Mouse (Mus musculus): ENCODE measurements at regions not wholly inside any gene's neighbourhood (a gene's known extent, or its start where the extent isn't known, plus 50 kb on each side); places are given as distances from the start of the nearest gene placed in this dataset.

- DNase-seq (ENCODE audit: low spot score): no peak
- H3K4me3 ChIP-seq: no peak overlapping the region
- H3K27me3 ChIP-seq (ENCODE audit: insufficient read depth, poor library complexity, severe bottlenecking): no peaks in the 10 kb centered on the region
- H3K4me1 ChIP-seq: peaks cover 4% of the 10 kb centered on the region; the same call in 1 of the 2 replicates
- WGBS: 76% methylated on average over 11 of the region's 11 CpGs
- no peaks in the 10 kb centered on the region for H3K9me3 ChIP-seq
- H3K36me3 ChIP-seq: no peaks in the 10 kb centered on the region
- peak overlapping the region; percentile 84 for H3K27ac ChIP-seq
These were observed 345.9 kb upstream of the Gm11114 start for GRCm38 (mm10) chr9:84966558-84967154.

GRCm38 (mm10) chr9:84969975-84970608 is 342.5 kb upstream of the Gm11114 start:
- H3K9me3 ChIP-seq: no peaks in the 10 kb centered on the region
- WGBS: 80% methylated on average over 3 of the region's 3 CpGs
- H3K4me3 ChIP-seq: no peak overlapping the region
- no peak for DNase-seq (ENCODE audit: low spot score)
- H3K27ac ChIP-seq: no peak overlapping the region
- H3K36me3 ChIP-seq: no peaks in the 10 kb centered on the region
- H3K27me3 ChIP-seq (ENCODE audit: insufficient read depth, poor library complexity, severe bottlenecking): no peaks in the 10 kb centered on the region
- peaks cover 4% of the 10 kb centered on the region; the same call in 1 of the 2 replicates for H3K4me1 ChIP-seq

- whole genome bisulfite sequencing: 72% methylated on average over 5 of the region's 5 CpGs
- Histone ChIP-seq H3K9me3 (no peaks in the 10 kb centered on the region), H3K27me3 (ENCODE audit: insufficient read depth, poor library complexity, severe bottlenecking) (no peaks in the 10 kb centered on the region), H3K4me1 (no peaks in the 10 kb centered on the region), H3K4me3 (no peak overlapping the region), H3K36me3 (no peaks in the 10 kb centered on the region), H3K27ac (no peak overlapping the region)
- no peak for DNase-seq (ENCODE audit: low spot score)
These were observed 335.1 kb upstream of the Gm11114 start for GRCm38 (mm10) chr9:84977470-84977869.

- H3K36me3 ChIP-seq: no peaks in the 10 kb centered on the region
- no peaks in the 10 kb centered on the region for H3K9me3 ChIP-seq
- no peaks in the 10 kb centered on the region for H3K4me1 ChIP-seq
- no peak overlapping the region for H3K4me3 ChIP-seq
- H3K27me3 ChIP-seq (ENCODE audit: insufficient read depth, poor library complexity, severe bottlenecking): no peaks in the 10 kb centered on the region
- WGBS: 8% methylated on average over 1 of the region's 1 CpGs
- no peak for DNase-seq (ENCODE audit: low spot score)
- no peak overlapping the region for H3K27ac ChIP-seq
These were observed 309.2 kb upstream of the Gm11114 start for GRCm38 (mm10) chr9:85003414-85003813.

- no peaks in the 10 kb centered on the region for H3K36me3 ChIP-seq
- H3K9me3 ChIP-seq: no peaks in the 10 kb centered on the region
- no peaks in the 10 kb centered on the region for H3K4me1 ChIP-seq
- no peak overlapping the region for H3K27ac ChIP-seq
- H3K4me3 ChIP-seq: no peak overlapping the region
- DNase-seq (ENCODE audit: low spot score): no peak
- 50% methylated on average over 1 of the region's 1 CpGs for WGBS
- no peaks in the 10 kb centered on the region for H3K27me3 ChIP-seq (ENCODE audit: insufficient read depth, poor library complexity, severe bottlenecking)
These were observed 301.2 kb upstream of the Gm11114 start for GRCm38 (mm10) chr9:85011361-85011760.

- H3K36me3 ChIP-seq: no peaks in the 10 kb centered on the region
- no peaks in the 10 kb centered on the region for H3K4me1 ChIP-seq
- H3K9me3 ChIP-seq: no peaks in the 10 kb centered on the region
- no peak overlapping the region for H3K27ac ChIP-seq
- WGBS: 66% methylated on average over 2 of the region's 2 CpGs
- H3K4me3 ChIP-seq: no peak overlapping the region
- no peaks in the 10 kb centered on the region for H3K27me3 ChIP-seq (ENCODE audit: insufficient read depth, poor library complexity, severe bottlenecking)
- no peak for DNase-seq (ENCODE audit: low spot score)
These were observed 264.2 kb upstream of the Gm11114 start for GRCm38 (mm10) chr9:85048112-85048978.

GRCm38 (mm10) chr9:85052526-85052925 is 260.0 kb upstream of the Gm11114 start:
- H3K27ac ChIP-seq: no peak overlapping the region
- no peaks in the 10 kb centered on the region for H3K36me3 ChIP-seq
- H3K4me3 ChIP-seq: no peak overlapping the region
- no peak for DNase-seq (ENCODE audit: low spot score)
- no peaks in the 10 kb centered on the region for H3K9me3 ChIP-seq
- no peaks in the 10 kb centered on the region for H3K4me1 ChIP-seq
- H3K27me3 ChIP-seq (ENCODE audit: insufficient read depth, poor library complexity, severe bottlenecking): no peaks in the 10 kb centered on the region
- 87% methylated on average over 4 of the region's 4 CpGs for WGBS

GRCm38 (mm10) chr9:85079975-85080374 is 232.6 kb upstream of the Gm11114 start:
- Histone ChIP-seq H3K36me3 (no peaks in the 10 kb centered on the region), H3K4me1 (no peaks in the 10 kb centered on the region), H3K4me3 (no peak overlapping the region), H3K9me3 (no peaks in the 10 kb centered on the region), H3K27me3 (ENCODE audit: insufficient read depth, poor library complexity, severe bottlenecking) (no peaks in the 10 kb centered on the region), H3K27ac (no peak overlapping the region)
- no peak for DNase-seq (ENCODE audit: low spot score)
- 76% methylated on average over 5 of the region's 5 CpGs for WGBS

GRCm38 (mm10) chr9:85088556-85089338 is 223.8 kb upstream of the Gm11114 start:
- 61% methylated on average over 6 of the region's 6 CpGs for WGBS
- no peak overlapping the region for H3K4me3 ChIP-seq

GRCm38 (mm10) chr9:85090297-85090696 is 222.3 kb upstream of the Gm11114 start:
- no peaks in the 10 kb centered on the region for H3K4me1 ChIP-seq

More at GRCm38 (mm10) chr9:85088556-85089338, 223.8 kb upstream of the Gm11114 start:
- Histone ChIP-seq H3K27me3 (ENCODE audit: insufficient read depth, poor library complexity, severe bottlenecking) (no peaks in the 10 kb centered on the region), H3K27ac (no peak overlapping the region), H3K9me3 (no peaks in the 10 kb centered on the region), H3K36me3 (no peaks in the 10 kb centered on the region), H3K4me1 (no peaks in the 10 kb centered on the region)
- no peak for DNase-seq (ENCODE audit: low spot score)

GRCm38 (mm10) chr9:85095234-85095633 is 217.3 kb upstream of the Gm11114 start:
- WGBS: 93% methylated on average over 3 of the region's 3 CpGs
- Histone ChIP-seq H3K9me3 (no peaks in the 10 kb centered on the region), H3K27ac (no peak overlapping the region), H3K4me1 (no peaks in the 10 kb centered on the region), H3K4me3 (no peak overlapping the region), H3K27me3 (ENCODE audit: insufficient read depth, poor library complexity, severe bottlenecking) (no peaks in the 10 kb centered on the region), H3K36me3 (no peaks in the 10 kb centered on the region)
- no peak for DNase-seq (ENCODE audit: low spot score)

More at GRCm38 (mm10) chr9:85090297-85090696, 222.3 kb upstream of the Gm11114 start:
- 0 out of 2 replicates have a peak overlapping the region, but pooled peaks have one; percentile 22 for H3K27ac ChIP-seq
- WGBS: 51% methylated on average over 10 of the region's 10 CpGs
- H3K9me3 ChIP-seq: no peaks in the 10 kb centered on the region
- no peaks in the 10 kb centered on the region for H3K36me3 ChIP-seq
- no peaks in the 10 kb centered on the region for H3K27me3 ChIP-seq (ENCODE audit: insufficient read depth, poor library complexity, severe bottlenecking)
- DNase-seq (ENCODE audit: low spot score): peak; percentile 77
- peak overlapping the region; percentile 27; the same call in 1 of the 2 replicates for H3K4me3 ChIP-seq

GRCm38 (mm10) chr9:85096520-85096919 is 216.1 kb upstream of the Gm11114 start:
- H3K4me1 ChIP-seq: no peaks in the 10 kb centered on the region
- WGBS: 57% methylated on average over 4 of the region's 4 CpGs

More at GRCm38 (mm10) chr9:85096520-85096919, 216.1 kb upstream of the Gm11114 start:
- no peak for DNase-seq (ENCODE audit: low spot score)
- H3K27me3 ChIP-seq (ENCODE audit: insufficient read depth, poor library complexity, severe bottlenecking): no peaks in the 10 kb centered on the region
- H3K36me3 ChIP-seq: no peaks in the 10 kb centered on the region
- H3K27ac ChIP-seq: no peak overlapping the region
- H3K4me3 ChIP-seq: no peak overlapping the region
- no peaks in the 10 kb centered on the region for H3K9me3 ChIP-seq

Measured in heart, embryonic 10.5 days (tissue).